Mouse (Mus musculus) lung, adult 18-20 months (tissue): ENCODE data around the gene Exosc1.
"Not testable (repeated sequence)": the region's sequence is repeated elsewhere in the genome, so short reads cannot be mapped to it uniquely, and the experiment has no call there.

Source experiments
- DNase-seq, 2 experiments: peaks; one replicate each; pipeline ENCODE4 v3.0.0; 2022; ENCODE audit warnings: mixed read lengths in 2 of 2

Gene Exosc1

DNA sequence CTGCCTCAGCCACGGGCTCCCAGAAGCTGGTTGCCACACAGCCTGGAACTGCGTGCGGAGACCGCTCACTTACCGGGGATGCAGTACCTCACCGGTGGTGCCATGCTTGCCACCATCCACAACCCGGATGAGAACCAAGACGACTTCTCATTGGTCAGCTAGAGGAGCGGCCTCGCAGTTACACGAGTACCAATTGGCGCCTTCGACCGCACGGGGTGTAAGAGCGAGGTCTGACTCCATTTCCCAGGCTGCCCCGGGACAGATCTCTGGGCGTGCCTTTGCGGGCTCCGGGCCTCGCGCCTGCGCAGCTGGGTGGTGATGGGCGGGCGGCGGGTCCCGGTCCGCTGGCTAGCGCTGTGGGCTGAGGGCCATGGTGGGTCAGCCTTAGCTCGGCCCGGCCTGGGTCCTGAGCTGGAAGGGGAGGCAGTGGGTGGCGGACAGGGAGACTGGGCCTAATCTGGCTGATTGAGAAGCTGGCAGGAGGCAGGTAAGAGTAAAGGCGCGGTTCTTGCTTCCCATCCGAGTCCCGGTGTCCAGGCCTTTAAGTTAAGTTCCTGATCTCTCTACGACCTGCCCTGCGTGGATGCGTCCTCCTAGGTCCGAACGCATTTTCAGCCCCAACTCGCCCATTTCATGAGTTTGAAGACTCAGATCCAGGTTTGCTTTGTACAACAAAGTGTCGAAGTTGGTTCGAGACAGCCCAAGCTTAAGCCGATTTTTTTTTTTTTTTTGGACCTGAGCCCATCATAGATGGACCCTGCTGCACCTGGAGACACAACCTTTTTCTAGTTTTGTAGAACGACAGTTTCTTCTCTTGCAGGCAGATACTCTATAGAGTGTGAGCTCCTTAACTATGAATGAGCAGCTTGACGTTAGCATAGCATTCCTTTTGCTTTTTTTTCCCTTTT, at the start of gene Exosc1, which contains the start of gene Zdhhc16:
Gene Exosc1 (minus strand): TSS at position 245 of the 908 bp plus-strand sequence.
Gene Zdhhc16 (plus strand): TSS at position 302 of the 908 bp plus-strand sequence.
- peak; percentile 99 for DNase-seq

DNA sequence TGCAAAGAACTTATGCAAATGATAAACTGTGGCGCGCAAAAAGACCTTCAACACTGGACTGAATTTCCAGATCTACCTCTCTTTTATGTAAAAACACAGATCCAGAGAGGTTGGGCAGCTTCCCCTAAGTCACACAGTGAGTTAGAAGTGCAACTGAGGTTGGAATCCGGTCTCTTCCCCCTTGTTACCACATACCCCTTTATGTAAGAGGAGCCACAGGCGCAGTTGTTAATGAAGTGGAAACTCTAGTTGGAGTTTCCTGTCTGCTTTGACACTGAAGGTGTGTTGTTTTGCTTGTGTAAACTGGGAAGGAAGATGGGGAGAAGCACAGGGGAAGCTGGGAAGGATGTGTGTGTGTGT, 49.5 kb upstream of the Exosc1 start:
- DNase-seq, result peak; percentile 15 to 38

DNA sequence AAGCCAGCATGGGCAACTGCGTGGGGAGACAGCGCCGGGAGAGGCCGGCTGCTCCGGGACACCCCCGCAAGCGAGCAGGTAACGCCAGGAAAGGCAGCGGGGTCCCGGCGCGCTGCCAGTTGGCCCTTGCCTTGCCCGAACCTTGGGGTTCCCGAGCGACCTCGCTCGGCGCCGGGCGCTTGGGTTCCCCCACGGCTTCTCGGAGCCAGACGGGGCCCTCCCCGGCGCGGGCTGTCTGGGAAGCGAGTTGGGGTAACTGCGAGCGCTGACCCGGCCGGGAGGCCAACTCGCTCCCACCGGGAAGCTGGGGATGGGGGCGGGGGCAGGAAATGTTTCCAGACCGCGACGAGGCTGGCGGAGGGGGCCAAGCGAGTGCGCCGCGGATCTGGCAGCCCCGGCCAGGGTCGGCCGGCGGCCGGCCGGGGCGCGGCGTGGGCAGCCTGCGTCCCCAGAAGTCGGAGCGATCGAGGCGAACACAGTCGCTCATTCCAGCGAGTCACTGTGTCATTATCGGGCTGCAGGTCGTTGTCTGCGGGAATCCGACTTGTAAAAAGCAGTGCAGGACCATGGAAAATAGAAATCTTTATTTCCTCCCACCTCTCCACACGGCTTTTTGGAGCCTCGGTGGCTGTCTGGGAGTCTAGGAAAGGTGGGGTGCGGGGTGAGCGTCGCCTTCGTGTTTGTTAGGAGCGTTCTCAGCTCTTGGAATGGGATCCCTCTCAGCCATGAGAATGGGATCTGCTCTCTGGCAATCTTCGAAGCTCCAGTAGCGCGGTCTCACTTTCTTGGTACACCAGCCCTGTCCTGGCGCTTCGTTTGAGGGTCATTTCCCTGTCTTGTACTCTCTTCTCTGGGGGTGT, 48.9 kb upstream of the Exosc1 start:
- DNase-seq, result peak; percentile 53 to 54

DNA sequence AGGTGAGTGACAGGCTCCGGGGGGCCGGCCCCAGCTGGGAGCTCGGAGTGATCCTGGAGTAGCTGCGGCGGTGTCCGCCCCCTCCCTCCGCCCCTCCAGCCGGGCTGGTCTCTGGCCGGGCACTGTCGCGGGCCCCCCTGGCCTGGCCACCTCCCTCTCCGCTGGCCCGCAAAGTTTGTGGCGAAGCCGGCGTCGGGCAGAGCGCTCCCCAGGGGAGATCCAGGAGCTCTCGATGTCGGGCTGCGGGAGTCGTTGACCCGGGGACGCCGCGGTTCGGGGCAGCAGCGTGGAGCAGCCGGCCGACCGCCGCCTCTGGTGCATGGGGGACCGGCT, 48.3 kb upstream of the Exosc1 start, which contains the start of gene Ubtd1:
Gene Ubtd1 (plus strand): TSS at position 169 of the 333 bp plus-strand sequence.
- DNase-seq, result no peak

DNA sequence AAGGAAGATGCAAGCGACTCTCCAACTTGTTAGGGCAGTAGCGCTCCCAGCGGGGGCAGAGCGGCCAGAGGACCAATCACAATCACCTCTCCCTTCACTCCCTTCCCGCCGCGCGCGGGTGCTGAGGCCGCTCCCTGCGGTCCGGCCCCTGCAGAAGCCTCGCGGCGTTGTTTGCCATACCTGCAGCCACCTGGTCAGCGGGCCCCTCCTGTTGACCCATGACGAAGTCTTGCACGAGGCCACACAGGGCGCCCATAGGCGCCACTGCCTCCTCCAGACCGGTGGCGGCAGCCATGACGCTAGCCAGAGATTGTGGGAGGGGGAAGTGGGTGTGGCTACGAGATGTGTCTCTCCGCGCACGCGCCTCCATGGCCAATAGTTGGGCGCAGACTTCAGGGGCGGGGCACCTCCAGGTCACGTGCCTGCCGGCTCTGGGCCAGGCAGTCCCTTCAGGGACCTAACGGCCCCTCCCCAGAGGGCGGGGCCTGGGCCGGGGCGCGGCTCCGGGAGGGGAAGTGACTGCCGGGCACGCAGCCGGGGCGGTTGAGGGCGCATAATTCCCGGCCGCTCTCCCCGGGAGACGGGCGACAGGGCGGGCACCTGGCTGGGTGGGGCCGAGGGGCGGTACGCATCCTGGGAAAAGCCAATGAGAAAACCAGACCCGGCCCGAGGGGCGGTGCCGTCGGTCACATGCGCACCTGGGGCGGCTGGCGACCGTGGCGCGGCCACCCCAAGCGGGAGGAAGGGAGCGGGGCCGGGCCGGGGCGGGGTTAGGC, 47.8 kb upstream of the Exosc1 start, which contains the start of gene Mms19:
Gene Mms19 (minus strand): TSS at position 339 of the 776 bp plus-strand sequence.
- peak; percentile 99 to 100 for DNase-seq

DNA sequence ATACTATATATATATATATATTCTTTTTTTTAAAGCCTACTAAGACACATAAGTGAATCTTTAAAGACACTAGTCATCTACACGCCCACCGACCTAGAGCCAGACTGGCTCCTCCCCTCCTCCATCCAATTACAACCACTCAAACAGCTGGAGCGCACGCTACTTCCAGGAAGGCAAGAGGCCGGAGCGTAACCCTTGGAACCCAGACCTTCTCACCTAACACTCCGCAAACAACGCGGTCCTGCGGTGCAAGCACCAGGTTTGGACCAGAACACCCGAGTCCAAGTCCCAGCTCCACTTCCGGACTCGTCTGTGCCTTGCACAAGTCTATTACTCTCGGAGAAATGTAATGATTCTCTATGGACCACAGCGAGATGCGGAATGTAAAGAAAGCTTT, 47.2 kb upstream of the Exosc1 start:
- peak in 1 of 2 experiments; percentile 56 for DNase-seq

DNA sequence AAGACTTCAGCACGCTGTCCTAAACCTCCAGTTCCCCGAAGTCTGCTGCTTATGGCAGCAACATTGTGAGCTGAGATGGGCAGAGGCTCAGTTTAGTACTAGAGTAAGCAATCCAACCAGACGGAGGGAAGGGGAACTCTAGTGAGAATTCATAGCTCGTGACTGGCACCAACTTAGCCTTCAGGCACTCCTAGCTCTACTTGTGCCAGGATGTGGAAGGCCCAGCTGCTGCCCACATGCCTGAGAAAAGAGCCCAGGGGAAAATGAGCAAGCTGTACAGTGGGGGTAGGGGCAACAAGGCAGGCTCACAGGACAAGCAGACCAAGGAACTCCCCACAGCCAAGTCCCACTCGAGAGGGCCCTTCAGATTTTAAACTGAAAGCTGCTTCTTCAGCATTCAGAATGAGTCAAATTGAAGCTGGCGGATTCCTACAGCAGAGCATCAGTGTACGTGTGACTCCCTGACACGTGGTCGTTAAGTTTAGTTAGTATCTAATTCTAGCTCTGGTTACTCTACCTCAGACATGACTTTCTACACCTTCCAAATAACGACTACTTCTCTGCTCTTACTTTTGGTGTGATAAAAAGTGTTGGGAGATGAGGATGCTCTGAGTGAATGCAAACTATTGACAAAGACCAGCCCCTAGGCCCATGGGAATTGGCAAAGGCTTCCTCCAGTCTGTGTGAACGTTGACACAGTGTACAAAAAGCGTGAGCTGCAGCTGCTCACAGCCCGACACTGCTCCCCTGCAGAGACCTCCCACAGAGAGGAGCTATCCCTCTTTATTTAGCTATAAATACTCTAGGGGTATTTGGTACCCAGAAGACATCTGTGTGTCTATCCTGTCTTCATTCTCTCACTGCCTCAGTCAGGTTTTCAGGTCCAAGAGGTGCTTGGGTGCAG, 40.9 kb upstream of the Exosc1 start:
- DNase-seq, result no peak

DNA sequence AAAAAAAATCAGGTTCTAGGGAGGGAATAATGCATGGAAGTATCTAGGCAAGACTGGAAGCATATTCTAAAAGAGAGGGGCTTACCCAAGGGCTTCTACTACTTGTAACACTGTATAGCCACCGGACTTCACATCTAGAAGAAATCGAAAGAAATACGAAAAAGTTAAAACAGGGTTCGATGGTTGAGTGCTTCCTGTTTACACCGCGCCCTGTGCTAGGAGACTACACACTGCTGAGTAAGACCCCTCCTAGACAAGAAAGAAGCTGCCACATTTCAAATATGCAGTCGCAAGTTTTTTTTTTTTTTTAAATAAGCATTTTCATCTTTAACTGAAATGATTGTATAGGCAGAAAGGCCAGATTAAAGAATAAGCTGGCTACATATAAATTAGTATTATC, 36.4 kb upstream of the Exosc1 start:
- no peak for DNase-seq

DNA sequence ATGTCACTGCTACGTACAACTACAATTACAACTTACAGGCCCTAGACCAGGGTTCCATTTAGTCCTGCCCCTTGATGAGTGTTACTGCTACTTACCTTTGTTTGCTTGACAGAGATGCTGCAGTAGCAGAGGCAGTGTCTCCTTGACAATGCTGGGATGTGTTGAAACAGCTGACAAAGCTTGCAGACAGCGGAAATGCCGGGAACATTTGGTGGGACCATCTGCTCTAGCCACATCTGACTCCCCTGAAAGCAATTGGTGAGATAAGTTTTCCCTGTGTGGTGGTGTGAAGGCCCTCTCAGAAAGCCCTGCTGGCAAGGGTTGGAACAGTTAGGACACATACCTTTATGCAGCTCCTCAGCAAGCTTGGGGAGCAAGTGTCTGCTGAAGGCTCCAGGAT, 20.4 kb upstream of the Exosc1 start:
- no peak for DNase-seq

DNA sequence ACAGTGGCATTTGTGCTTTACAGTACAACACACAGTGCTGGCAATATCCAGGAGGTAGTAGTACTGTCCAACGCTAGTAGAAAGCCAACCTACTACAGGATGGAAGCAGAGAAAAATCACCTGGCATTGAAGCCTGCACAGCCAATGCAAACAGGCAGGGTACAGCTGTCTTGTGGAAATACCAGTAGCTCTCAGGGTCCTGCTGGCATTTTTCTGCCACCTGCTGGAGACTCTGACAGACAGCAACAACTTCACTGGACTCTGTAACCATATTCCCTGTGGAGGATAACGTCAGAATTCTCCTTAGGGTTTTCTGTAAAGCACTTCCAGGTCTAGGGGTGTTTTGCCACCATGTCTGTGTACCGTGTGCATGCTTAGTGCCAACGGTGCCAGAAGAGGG, 19.1 kb upstream of the Exosc1 start:
- DNase-seq, result no peak

DNA sequence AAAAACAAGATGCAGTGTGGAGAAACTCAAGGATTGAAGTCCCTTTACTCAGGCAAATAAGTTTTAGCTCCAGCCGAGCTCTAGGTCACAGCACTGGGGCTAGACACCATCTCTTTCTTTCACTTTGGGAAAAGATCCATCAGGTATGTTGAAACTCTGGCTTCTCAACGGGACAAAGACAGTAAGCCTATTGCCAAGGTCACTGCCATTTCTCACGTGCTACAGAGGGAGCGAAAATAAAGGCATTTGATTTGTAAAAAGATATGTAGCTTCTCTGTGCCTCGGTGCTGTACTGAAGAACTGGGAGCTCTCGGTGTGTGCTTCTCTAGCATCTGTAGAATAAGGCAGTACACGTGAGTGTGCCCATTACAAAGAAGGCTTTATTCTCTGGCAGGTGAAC, 10.6 kb upstream of the Exosc1 start:
- DNase-seq, result no peak

DNA sequence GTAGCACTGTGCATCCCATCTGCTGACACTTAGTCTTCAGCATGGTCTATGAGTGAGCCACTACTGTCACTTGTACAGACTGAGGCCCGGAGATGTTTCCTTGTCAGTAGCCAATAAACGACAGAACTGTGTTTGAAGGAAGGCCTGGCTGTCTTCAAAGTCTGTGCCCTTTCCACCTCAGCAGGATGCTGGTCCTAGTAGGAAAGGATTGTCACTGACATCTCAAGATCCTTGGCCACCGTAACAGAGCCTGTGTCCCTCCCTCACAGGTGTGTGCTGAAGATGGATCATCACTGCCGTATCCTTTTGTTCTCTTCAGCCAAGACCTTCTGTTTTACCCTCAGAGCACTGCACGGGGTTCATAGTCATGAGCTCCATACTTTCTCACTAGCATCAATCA, 5.3 kb upstream of the Exosc1 start:
- no peak for DNase-seq

DNA sequence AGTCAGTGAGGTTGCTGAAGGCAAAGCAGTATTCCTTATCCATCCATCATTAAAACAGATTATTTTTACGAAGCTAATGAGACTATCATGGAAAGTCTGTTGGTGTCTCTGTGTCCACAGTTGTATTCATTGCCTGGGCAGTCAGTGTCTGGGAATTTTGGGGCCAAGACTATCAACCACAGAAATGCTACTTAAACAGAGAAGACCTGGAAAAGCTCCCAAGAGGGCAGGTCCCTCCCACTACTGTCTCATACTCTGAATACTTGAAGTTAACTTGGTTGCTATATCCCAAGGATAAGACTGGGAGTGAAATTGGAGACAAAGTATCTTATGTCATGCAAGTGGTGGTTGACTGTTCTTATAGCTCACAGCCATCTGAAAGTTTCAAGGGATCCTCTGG, 2.7 kb upstream of the Exosc1 start:
- DNase-seq, result no peak

DNA sequence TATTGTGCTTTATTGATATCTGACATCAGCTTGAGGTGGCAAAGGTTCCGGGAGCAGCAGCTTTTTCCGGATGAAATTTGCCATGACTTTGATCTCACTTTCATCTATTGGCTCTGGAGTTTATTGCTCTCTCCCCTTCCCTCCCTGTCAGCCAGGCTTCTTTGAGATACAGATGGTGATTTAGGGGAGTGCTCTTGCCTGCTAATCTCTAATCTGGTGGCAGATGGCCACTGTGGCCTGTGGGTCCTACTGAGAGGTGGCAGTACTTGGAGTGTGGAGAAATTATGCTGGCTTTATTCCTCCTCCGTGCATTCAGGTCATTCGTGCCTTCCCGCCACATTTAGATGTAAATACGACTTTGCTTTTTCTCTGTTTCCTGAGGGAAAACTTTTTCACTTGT, 901 bp upstream of the Exosc1 start:
- DNase-seq, result no peak

DNA sequence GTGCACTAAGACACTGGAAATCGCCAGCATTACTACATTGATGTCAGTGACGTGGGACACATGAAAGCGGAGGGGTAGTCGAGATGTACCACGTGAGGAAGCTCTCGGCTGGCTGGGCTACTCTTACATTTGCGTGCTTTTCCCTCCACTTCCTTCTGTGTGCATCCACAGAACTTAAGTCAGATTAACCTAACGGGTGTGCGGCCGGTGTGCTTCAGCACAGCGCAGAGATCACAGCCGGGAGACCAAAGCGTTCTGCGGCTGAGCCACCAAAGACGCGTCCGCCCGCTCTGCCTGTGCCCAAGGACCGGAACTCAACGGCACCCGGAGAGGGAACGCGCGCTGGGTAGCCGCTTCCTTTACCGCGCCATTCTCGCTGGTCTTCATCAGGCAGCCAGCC, 537 bp downstream of the Exosc1 start:
- DNase-seq, result no peak

DNA sequence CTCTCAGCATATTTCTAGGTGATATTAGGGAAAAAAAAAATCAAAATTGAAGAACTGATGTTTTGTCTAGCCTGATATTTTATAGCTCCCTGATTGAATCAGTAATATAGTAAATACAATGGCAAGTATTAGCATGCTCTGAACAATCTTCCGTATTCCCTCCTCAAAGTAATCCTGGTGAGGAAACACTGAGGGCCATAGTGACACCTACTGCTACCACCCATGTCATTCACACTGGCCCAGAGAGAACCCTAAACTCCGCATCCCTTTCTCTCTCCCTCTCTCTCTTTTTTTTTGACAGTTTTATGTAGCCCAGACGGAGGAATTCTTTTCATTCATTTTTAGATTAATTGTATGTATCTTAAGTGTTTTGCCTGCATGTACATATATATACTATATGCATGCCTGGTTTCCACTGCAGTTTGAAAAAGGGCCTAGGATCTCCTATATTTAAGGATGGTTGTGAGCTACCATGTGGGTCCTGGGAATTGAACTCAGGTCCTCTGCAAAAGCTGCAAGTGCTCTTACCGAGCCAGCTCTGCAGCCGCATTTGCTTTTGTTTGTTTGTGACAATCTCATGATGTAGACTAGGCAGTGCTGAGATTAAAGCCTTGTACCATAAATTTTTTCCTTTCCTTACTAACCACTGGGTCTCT, 12.7 kb downstream of the Exosc1 start:
- DNase-seq, result no peak

DNA sequence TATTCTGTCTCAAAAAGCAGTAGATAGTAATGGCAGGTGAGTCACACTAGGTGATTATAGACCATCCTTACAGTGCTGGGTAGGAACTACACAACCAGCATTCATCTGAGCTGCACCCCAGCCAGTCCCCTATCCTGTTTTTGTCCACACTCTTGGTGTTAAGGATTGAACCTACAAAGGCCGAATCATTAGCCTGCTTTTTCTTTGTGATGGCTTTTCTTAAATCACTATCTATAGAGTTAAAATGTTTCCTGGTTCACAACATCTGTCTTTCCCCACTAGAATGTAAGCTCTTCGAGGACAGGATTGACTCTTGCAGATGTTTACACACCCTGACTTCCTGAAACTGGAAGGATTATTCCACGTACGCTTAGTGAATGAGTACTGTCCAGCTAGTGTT, 13.8 kb downstream of the Exosc1 start:
- no peak for DNase-seq

DNA sequence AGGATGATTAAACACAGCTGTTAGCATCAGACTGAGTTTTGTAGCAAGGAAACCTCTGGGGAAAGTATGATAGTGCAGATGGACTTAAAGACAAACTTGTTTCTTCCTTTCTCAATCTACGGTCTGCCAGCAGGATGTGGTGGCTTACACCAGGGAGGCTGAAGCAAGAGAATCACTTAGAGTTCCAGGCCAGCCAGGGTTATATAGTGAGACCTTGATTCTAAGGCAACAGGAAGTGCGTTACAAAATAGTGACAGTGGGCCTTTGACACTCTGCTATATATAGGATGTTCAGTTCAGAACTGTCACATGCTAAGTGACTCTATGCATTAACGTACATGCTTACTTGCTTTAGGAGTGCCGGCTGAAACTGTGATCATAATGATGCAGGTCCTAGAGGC, 16.4 kb downstream of the Exosc1 start:
- DNase-seq, result no peak

DNA sequence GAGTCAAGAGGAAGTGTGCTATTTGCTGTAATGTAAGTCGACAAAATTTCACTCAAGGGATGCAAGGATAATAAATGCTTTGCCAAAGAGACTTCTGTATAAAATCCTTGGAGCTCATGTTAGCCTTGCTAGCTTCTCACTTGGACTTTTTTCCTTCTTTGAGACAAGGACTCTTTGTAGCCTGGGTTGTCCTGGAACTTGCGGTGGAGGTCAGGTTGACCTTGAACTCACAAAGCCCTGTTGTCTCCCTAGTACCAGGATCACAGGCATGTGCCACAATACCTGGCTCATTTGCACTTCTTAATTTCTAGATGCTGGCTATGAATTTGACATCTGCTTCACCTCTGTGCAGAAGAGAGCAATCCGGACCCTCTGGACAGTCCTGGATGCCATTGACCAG, 17.9 kb downstream of the Exosc1 start:
- no peak for DNase-seq

DNA sequence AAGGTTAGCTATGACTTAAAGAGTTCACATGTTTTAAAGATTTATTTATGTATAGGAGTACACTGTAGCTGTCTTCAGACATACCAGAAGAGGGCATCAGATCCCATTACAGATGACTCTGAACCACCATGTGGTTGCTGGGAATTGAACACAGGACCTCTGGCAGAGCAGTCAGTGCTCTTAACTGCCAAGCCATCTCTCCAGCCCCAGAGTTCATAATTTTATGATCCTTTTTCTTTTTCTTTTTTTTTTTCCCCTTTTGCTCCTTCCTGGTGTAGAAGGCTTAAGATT, 18.7 kb downstream of the Exosc1 start:
- not testable (repeated sequence) for DNase-seq

DNA sequence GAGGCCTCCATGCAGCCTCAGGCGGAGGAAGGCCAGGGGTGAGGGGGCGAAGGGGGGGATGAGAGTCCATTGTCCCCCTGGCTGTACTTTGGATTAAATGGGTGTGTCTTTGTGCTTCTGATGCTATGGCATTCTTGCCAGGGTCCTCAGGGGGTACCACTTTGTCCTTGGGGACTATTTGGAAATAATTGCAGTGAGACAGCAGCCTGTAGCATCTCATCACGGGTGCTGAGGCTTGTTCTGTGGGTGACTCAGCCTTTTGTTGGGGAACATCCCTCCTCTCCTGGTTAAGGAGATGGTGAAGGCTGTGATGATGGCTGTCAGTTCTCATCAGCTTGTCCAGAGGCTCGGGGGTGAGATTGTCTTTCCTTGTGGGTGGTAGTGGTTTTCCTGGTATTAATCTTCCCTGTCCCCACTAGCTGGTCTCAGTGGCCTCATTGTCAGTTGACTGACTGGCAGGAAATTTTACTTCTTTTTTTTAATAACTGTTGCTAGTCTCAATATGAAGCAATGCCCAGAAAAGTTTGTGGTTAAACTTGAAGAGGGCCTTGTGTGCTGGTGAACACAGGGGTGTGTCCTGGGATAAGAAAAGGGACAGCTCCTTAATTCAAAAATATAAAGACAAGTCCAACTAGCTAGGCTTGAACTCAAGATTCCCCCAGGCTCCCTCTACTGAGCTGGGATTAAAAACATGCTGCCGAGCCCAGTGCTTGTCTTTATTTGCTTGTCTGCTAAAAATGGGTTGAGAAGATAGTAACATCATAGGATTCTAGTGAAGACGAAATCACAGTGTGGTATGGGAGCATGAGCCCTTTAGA, 19.2 kb downstream of the Exosc1 start:
- no peak for DNase-seq
